Comparison of ENCODE assay signal across 9 mouse cellular contexts in genomic region chr6:28419673-28420072, GRCm38 (mm10). TPM values are rescaled to one million over a fixed set of nuclear protein-coding genes. Genes with fewer than 3 reads are reported as not detected.
A peak's percentile ranks its signal among the peaks of the same experiment; 100 is the strongest.
DNase-seq lines count a peak whose midpoint lies in the region; ATAC-seq lines count a peak whose summit lies in the region.
"Had no signal": no experiment of that assay in that cellular context is flagged by ENCODE, and none has a peak within 500 bp of the region (broad histone marks: within the 10 kb centered on the region; RNA-seq: fewer than 3 reads in every experiment).

No protein-coding gene starts in this region.

- ATAC-seq in megakaryocyte, adult 5-6 weeks (ENCODE audit: poor library complexity, severe bottlenecking) = no peak
- ATAC-seq in limb, embryonic 15.5 days (ENCODE audit: insufficient number of reproducible peaks, low FRiP score, low TSS enrichment, low read depth) = no peak
- ATAC-seq in stomach, embryonic 16.5 days (ENCODE audit: insufficient read depth, low FRiP score) = no peak

- no peaks in the 10 kb centered on the region for H3K9me3 ChIP-seq in megakaryocyte, embryonic 14.5 days
- H3K9me3 ChIP-seq in limb, embryonic 15.5 days = no peaks in the 10 kb centered on the region
- no peaks in the 10 kb centered on the region for H3K9me3 ChIP-seq in stomach, embryonic 16.5 days (replicated peaks; ENCODE audit: control insufficient read depth, low read length)

- no peak overlapping the region for H3K27ac ChIP-seq in limb, embryonic 15.5 days
- H3K27ac ChIP-seq in stomach, embryonic 16.5 days (ENCODE audit: low read length) = no peak overlapping the region

- peak; percentile 84 for DNase-seq in heart, adult 11 months
- DNase-seq in heart, postnatal 36 days = no peak
- DNase-seq in adrenal gland, postnatal 25 days = no peak
- no peak for DNase-seq in urinary bladder, postnatal 10 days (ENCODE audit: low spot score)

- no peaks in the 10 kb centered on the region for H3K27me3 ChIP-seq in megakaryocyte, embryonic 14.5 days (replicated peaks)
- H3K27me3 ChIP-seq in limb, embryonic 15.5 days = no peaks in the 10 kb centered on the region
- no peaks in the 10 kb centered on the region for H3K27me3 ChIP-seq in stomach, embryonic 16.5 days (ENCODE audit: control insufficient read depth, insufficient read depth, low read length)

- H3K4me2 ChIP-seq in limb, embryonic 15.5 days = peak overlapping the region; percentile 87; the same call in 1 of the 2 replicates
- peak overlapping the region; percentile 92 for H3K4me2 ChIP-seq in stomach, embryonic 16.5 days (ENCODE audit: low read depth, low read length)

- peak overlapping the region; percentile 98 for H3K4me3 ChIP-seq in megakaryocyte, embryonic 14.5 days (replicated peaks)
- 0 out of 2 replicates have a peak overlapping the region, but pooled peaks have one; percentile 76 for H3K4me3 ChIP-seq in limb, embryonic 15.5 days
- H3K4me3 ChIP-seq in stomach, embryonic 16.5 days (replicated peaks; ENCODE audit: low read length) = peak overlapping the region; percentile 90; the same call in 1 of the 2 replicates

- no peak overlapping the region for H3K9ac ChIP-seq in limb, embryonic 15.5 days
- no peak overlapping the region for H3K9ac ChIP-seq in stomach, embryonic 16.5 days (ENCODE audit: low read length)

- WGBS in limb, embryonic 15.5 days = 66% methylated on average over 2 of the region's 2 CpGs
- 68% methylated on average over 2 of the region's 2 CpGs for WGBS in stomach, embryonic 16.5 days

- intact Hi-C loops in heart, postnatal 36 days (cut with DNase I) = loop anchor here (5.0 to 10.0 kb wide), 3 partner anchors 58 to 205 kb away; partner anchors contain the start of gene Snd1

- peaks cover 61% of the 10 kb centered on the region for H3K36me3 ChIP-seq in megakaryocyte, embryonic 14.5 days (replicated peaks; ENCODE audit: low read length)
- H3K36me3 ChIP-seq in limb, embryonic 15.5 days = peaks cover 35% of the 10 kb centered on the region
- H3K36me3 ChIP-seq in stomach, embryonic 16.5 days (ENCODE audit: control insufficient read depth, insufficient read depth, low read length) = peaks cover 27% of the 10 kb centered on the region

- peaks cover 70% of the 10 kb centered on the region for H3K4me1 ChIP-seq in megakaryocyte, embryonic 14.5 days
- peaks cover 37% of the 10 kb centered on the region for H3K4me1 ChIP-seq in limb, embryonic 15.5 days
- H3K4me1 ChIP-seq in stomach, embryonic 16.5 days (ENCODE audit: control insufficient read depth, insufficient read depth, low read length) = peaks cover 24% of the 10 kb centered on the region

RNA-seq across cellular contexts. Expression of gene Arf5, which starts 3.7 kb away (rescaled TPM):
- 100 to 1,000 TPM; 162 to 164 TPM for total RNA-seq in heart, postnatal 36 days (2021)
- polyA plus RNA-seq in megakaryocyte, embryonic 14.5 days (2012; ENCODE audit: insufficient read depth, low replicate concordance) = 1,048 and 3,100 TPM in 2 replicates
- total RNA-seq in megakaryocyte, adult 5-6 weeks (2015) = 68.1 and 109 TPM in 2 replicates
- total RNA-seq in megakaryocyte, adult 5-6 weeks (2017) = 48.1 and 70.7 TPM in 2 replicates
- polyA plus RNA-seq in limb, embryonic 15.5 days (2015; fragmentation: Nextera tagmentation; extraction: Ambion mirVana) = 395 and 420 TPM in 2 replicates
- 279 and 286 TPM in 2 replicates for polyA plus RNA-seq in stomach, embryonic 16.5 days (2015; fragmentation: Nextera tagmentation; extraction: Ambion mirVana)
- 156 and 169 TPM in 2 replicates for total RNA-seq in adrenal gland, postnatal 25 days (2021)

RNA-seq across cellular contexts. Expression of gene Fscn3, which starts 7.9 kb away (rescaled TPM):
- not detected for total RNA-seq in heart, postnatal 36 days (2021)
- not detected in 2 replicates for polyA plus RNA-seq in megakaryocyte, embryonic 14.5 days (2012; ENCODE audit: insufficient read depth, low replicate concordance)
- total RNA-seq in megakaryocyte, adult 5-6 weeks (2015) = not detected in 2 replicates
- total RNA-seq in megakaryocyte, adult 5-6 weeks (2017) = not detected in 2 replicates
- not detected in 2 replicates for polyA plus RNA-seq in limb, embryonic 15.5 days (2015; fragmentation: Nextera tagmentation; extraction: Ambion mirVana)
- polyA plus RNA-seq in stomach, embryonic 16.5 days (2015; fragmentation: Nextera tagmentation; extraction: Ambion mirVana) = 0.13 TPM in 1 of 2 replicates, not detected in the other
- total RNA-seq in adrenal gland, postnatal 25 days (2021) = not detected in 2 replicates
- polyA plus RNA-seq: neural tube, embryonic 11.5 days had no signal

RNA-seq across cellular contexts. Expression of gene Gcc1, which starts 8.5 kb away (rescaled TPM):
- total RNA-seq in heart, postnatal 36 days (2021) = 1 to 10 TPM; 9.4 to 9.5 TPM
- polyA plus RNA-seq in megakaryocyte, embryonic 14.5 days (2012; ENCODE audit: insufficient read depth, low replicate concordance) = 4.3 and 4.4 TPM in 2 replicates
- total RNA-seq in megakaryocyte, adult 5-6 weeks (2015) = 4.2 and 4.8 TPM in 2 replicates
- 14.2 and 19.7 TPM in 2 replicates for total RNA-seq in megakaryocyte, adult 5-6 weeks (2017)
- 10.6 and 11.9 TPM in 2 replicates for polyA plus RNA-seq in limb, embryonic 15.5 days (2015; fragmentation: Nextera tagmentation; extraction: Ambion mirVana)
- 10.0 and 13.5 TPM in 2 replicates for polyA plus RNA-seq in stomach, embryonic 16.5 days (2015; fragmentation: Nextera tagmentation; extraction: Ambion mirVana)
- 15.7 and 16.5 TPM in 2 replicates for total RNA-seq in adrenal gland, postnatal 25 days (2021)

RNA-seq across cellular contexts. Expression of gene Zfp800, which starts 21.9 kb away (rescaled TPM):
- total RNA-seq in heart, postnatal 36 days (2021) = 10 to 100 TPM in 1 of 2 experiments, 1 to 10 TPM in 1; 9.4 to 11.5 TPM
- 6.0 and 7.4 TPM in 2 replicates for polyA plus RNA-seq in megakaryocyte, embryonic 14.5 days (2012; ENCODE audit: insufficient read depth, low replicate concordance)
- total RNA-seq in megakaryocyte, adult 5-6 weeks (2015) = 29.3 and 40.3 TPM in 2 replicates
- 36.1 and 48.9 TPM in 2 replicates for total RNA-seq in megakaryocyte, adult 5-6 weeks (2017)
- 15.1 and 17.1 TPM in 2 replicates for polyA plus RNA-seq in limb, embryonic 15.5 days (2015; fragmentation: Nextera tagmentation; extraction: Ambion mirVana)
- 15.2 and 17.6 TPM in 2 replicates for polyA plus RNA-seq in stomach, embryonic 16.5 days (2015; fragmentation: Nextera tagmentation; extraction: Ambion mirVana)
- 25.5 and 29.3 TPM in 2 replicates for total RNA-seq in adrenal gland, postnatal 25 days (2021)

RNA-seq across cellular contexts. Expression of gene Pax4, which starts 29.5 kb away (rescaled TPM):
- total RNA-seq in heart, postnatal 36 days (2021) = not detected
- polyA plus RNA-seq in megakaryocyte, embryonic 14.5 days (2012; ENCODE audit: insufficient read depth, low replicate concordance) = not detected in 2 replicates
- not detected in 2 replicates for total RNA-seq in megakaryocyte, adult 5-6 weeks (2015)
- not detected in 2 replicates for total RNA-seq in megakaryocyte, adult 5-6 weeks (2017)
- polyA plus RNA-seq in limb, embryonic 15.5 days (2015; fragmentation: Nextera tagmentation; extraction: Ambion mirVana) = not detected in 2 replicates
- polyA plus RNA-seq in stomach, embryonic 16.5 days (2015; fragmentation: Nextera tagmentation; extraction: Ambion mirVana) = 1.1 and 1.2 TPM in 2 replicates
- not detected in 2 replicates for total RNA-seq in adrenal gland, postnatal 25 days (2021)
- polyA plus RNA-seq: neural tube, embryonic 11.5 days had no signal
